Mouse (Mus musculus): ENCODE data around the gene Inpp5e.

The Inpp5e gene

DNA sequence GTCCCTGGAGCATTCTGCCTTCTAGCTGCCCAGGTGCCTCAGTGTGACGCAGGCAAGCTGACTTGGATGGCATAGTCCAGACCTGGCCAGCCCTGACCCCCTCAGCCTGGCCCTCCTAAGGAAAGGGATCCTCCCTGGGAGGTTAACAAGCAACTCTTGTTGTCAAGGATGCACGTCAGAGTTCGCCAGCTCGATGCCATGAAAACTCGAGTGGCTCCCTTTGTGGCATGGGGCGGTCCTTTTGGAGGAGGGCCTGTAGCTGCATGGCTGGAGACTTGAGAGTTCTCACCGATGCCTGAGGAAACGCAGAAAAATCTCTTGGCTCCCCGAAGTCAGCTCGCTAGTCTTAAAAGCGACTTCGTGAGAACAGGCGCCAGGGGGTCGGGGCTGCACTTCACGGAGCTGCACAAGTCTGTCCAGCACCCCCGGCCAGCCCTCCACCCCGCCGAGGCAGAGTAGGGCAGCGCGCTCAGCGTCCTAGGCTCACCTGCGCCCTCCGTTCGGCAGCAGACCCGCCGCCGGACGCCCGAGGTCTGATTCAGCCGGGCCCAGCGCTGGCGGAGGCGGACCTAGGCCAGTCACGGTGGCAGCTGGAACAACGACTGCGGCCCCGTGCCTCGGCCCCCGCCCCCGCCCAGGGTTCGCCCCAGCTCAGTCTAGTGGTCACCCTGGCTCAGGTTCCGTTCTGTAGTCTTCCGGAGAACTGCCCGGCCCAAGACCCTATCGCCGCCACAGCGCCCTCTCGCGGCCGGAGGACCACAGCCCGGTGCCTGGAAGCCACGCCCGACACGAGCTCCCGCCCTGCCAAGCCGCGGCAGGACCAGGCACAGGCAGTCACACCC, at the start of gene Inpp5e:
Gene Inpp5e (minus strand): TSS at position 689 of the 842 bp plus-strand sequence.
- peak; percentile 97 for DNase-seq (ENCODE audit: low spot score)

- peak; percentile 82 for DNase-seq (ENCODE audit: low spot score)
These were observed 49.6 kb upstream of the Inpp5e start for GRCm38 (mm10) chr2:26458402-26459124.

- DNase-seq (ENCODE audit: low spot score), result peak; percentile 51
These were observed 40.4 kb upstream of the Inpp5e start for GRCm38 (mm10) chr2:26449121-26450060.

GRCm38 (mm10) chr2:26447451-26447850, 38.4 kb upstream of the Inpp5e start:
- no peak for DNase-seq (ENCODE audit: low spot score)

DNA sequence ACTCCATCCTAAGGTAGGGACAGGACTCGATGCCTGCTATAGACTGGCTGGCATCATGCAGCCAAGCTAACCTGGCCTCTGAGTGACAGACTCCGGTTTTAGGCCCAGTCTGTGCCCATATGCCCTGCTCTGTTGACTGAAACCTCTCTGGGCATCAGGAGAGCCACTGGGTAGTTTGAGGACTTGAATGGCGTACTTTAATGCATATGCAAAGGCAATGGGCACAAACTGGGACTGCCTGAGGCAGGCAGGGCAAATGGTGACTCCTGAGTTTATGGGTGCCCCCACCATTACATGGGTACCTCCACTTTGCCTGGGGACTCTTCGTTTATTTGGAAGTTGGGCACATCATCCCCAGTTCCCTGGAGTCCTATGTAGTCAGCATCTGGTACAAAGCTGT, 37.7 kb upstream of the Inpp5e start:
- DNase-seq (ENCODE audit: low spot score), result no peak

DNA sequence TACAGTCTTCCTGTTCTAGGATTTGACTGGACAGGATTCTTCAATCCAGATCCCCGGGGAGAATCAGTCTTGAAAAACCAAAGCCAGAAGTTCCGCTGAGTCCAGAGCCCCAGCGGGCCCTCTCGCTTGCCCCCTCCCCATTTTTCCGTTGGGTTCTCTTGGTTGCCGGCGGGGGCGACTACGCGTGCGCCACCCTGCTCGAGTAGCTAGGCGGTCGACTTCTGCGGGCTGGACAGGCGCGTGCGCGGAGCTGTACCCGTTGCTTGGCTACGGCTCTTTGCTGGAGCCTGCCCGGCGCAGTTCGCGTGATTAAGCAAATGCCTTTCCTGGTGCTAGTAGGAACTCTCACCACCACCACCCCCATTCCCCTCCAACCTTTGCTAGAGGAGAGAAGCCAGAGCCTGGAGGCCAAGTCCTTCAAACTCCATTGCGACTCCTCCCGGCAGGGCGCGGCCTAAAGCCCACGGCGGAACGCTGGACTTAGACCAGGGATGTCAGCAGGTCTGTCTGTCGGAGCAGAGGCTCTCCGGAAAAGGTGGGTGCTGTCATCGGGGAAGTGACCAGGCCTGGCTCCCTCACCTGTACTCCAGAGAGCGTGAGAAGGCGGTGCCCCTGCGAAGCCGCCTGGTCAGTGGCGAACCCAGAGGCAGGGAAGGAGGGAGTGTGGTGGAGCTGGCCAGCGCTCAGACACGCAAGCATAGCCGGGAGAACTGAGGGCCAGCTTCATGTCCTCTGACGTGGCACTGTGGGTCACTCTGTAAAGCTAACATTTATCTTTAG, 36.9 kb upstream of the Inpp5e start:
- peak; percentile 97 for DNase-seq (ENCODE audit: low spot score)

GRCm38 (mm10) chr2:26444946-26445665, 36.1 kb upstream of the Inpp5e start, which contains the start of gene Sec16a:
Gene Sec16a, minus strand, starts transcription at chr2:26445216.
- DNase-seq (ENCODE audit: low spot score), result peak; percentile 100

GRCm38 (mm10) chr2:26444368-26444767, 35.4 kb upstream of the Inpp5e start:
- no peak for DNase-seq (ENCODE audit: low spot score)

DNA sequence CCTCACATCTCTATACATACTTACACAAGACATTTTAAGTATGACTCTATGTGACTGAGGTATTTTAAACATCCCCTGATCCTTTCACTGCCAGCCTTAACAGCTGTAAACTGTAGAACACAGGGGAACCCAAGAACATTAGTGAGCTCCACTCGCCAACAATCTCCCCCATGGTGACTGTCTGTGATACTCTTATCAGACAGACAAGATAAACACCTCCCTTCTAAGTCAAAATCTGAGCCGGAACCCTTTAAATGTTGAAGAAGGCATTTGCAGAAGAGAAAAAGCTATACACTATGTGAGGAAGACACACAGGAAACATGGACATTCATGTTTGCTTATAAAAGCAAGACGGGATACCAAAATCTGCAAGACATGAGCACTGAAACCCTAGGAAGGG, 34.9 kb upstream of the Inpp5e start:
- no peak for DNase-seq (ENCODE audit: low spot score)

DNA sequence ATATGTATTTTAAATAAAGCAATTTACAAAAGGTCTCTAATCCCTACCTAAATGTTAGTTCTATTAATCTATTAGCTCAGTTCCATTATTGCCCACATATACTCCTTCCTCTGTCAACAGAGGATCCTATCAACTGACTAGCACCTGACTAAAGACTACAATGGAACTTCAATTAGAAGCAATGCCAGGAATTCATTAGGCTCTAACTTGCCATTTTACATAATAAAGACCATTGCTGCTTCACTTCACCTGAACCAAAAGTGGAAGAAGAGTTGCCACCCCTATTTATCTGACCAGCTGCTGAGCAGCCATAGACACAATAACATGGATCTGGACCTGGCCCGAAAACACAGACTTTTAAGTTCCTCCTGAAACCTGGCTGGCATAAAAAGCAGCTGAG, 33.8 kb upstream of the Inpp5e start:
- DNase-seq (ENCODE audit: low spot score), result no peak

GRCm38 (mm10) chr2:26441688-26442087, 32.7 kb upstream of the Inpp5e start:
- DNase-seq (ENCODE audit: low spot score), result no peak

DNA sequence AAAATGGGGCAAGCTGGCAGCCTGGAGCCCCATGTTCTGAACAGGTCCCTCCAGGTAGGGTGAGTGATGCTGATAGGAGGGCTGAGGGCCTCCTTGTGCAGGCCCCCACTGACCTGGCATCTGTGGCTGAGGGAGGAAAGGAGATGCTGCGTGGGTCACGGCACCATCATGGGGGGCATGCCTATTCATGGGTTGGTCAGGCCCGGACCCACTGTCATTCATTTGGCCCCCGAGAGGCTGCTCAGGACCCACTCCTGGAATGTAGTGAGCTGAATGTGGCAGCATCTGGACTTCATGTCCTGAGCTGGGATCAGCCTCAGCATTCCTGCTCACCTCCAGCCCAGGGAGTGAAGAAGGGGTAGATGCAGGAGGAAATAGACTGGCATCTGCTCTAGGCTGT, 32.3 kb upstream of the Inpp5e start:
- no peak for DNase-seq (ENCODE audit: low spot score)

DNA sequence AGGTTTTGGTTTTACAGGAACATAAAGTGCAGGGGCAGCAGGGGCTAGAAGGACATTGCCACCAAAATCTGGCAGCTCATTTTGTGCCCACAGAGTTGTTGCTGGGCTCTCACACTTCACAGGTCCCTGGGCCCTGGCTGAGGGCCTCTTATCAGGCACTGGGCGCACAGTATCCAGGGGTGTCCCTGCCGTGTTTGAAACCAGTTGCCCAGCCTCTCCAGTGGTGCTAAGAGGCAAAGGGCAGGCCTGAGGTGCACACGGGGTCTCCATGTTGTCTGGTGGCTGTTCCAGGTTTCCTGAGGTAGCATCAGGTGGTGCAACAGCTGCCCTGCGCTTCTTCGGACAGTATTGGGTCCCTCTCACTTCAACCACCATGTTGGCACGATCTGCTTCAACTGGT, 30.7 kb upstream of the Inpp5e start:
- no peak for DNase-seq (ENCODE audit: low spot score)

DNA sequence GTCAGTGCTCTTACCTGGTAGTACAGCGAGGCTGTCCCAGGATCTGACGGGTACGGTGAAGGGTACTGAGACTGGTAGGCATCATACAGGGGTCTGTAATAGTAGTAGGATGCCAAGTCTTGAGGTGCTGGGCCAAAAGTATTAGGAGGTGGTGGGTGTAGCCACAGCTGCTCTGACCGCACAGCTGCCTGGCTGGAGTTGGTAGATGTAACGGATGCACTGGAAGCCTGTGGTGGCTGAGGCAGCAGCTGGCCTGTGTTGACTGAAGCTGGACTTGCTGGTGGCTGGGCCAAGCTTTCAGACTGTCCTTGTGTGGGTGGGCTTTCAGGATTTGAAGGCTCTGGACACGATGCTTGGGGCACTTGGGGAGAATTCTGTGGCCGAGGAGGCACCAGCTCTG, 29.4 kb upstream of the Inpp5e start:
- no peak for DNase-seq (ENCODE audit: low spot score)

- no peak for DNase-seq (ENCODE audit: low spot score)
These were observed 28.2 kb upstream of the Inpp5e start for GRCm38 (mm10) chr2:26437221-26437620.

- DNase-seq (ENCODE audit: low spot score), result peak; percentile 82
These were observed 26.0 kb upstream of the Inpp5e start for GRCm38 (mm10) chr2:26434791-26435572.

GRCm38 (mm10) chr2:26429851-26430250, 20.8 kb upstream of the Inpp5e start:
- DNase-seq (ENCODE audit: low spot score), result no peak

- DNase-seq (ENCODE audit: low spot score), result no peak
These were observed 15.5 kb upstream of the Inpp5e start for GRCm38 (mm10) chr2:26424541-26424940.

DNA sequence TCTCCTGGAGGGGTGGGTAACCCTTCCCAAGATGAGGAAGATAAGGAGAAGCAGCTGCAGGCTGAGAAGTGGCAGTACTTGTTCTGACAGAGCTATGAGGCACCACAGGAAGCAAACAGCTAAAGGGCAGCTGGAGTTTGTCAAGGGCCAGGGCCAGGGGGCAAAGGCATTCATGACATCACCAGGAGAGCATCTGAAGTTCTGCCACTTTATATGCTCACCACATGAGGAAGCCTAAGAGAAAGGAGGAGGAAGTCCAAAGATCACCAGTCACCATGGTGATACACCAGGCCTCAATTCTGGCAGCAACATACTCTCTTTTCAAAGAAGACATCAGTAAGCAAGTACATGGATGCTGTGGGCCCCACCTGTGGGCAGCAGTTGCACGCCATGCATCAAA, 14.1 kb upstream of the Inpp5e start:
- peak; percentile 17 for DNase-seq (ENCODE audit: low spot score)

DNA sequence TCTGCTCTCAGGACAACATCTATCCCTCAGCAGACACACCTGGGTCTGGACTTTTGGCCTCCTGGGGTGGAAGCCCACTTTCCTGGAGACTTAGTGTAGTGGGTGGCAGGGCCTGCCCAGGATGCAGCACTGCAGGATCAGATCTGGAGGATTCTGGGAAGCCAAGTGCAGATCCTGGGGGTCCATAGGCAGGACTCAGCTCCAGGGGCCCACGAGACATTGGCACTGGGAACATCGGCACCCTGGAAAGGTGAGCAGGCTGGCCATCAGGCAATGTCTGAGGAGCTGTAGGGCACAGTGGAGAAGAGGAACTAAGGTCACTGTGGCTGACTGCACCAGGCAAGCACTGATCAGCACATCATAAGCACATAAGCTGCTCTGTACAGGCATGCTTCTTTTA, 13.0 kb upstream of the Inpp5e start:
- no peak for DNase-seq (ENCODE audit: low spot score)
